Mouse (Mus musculus) heart, embryonic 10.5 days (tissue): Measurements from ENCODE around the gene Tmprss6. TPM values are rescaled to one million over a fixed set of nuclear protein-coding genes. Genes with fewer than 3 reads are reported as not detected.

Experiments
- DNase-seq: peaks from one replicate; pipeline ENCODE4 v3.0.0-alpha.2; 2017; ENCODE audit warnings: low spot score
- H3K27ac ChIP-seq: fragments of 300-500 bp; sonication (generic); 2 replicates; pipeline ENCODE4 v1.5.1; 2016; ENCODE audit warnings: mild to moderate bottlenecking
- H3K27me3 ChIP-seq: fragments of 300-500 bp; sonication (generic); 2 replicates; pipeline ENCODE4 v1.6.1; 2016; ENCODE audit warnings: mild to moderate bottlenecking; ENCODE audit not compliant: poor library complexity, insufficient read depth, severe bottlenecking
- H3K36me3 ChIP-seq: fragments of 300-500 bp; sonication (generic); 2 replicates; pipeline ENCODE4 v1.6.1; 2016; ENCODE audit warnings: mild to moderate bottlenecking, moderate library complexity
- H3K4me1 ChIP-seq: fragments of 300-500 bp; sonication (generic); 2 replicates; pipeline ENCODE4 v1.6.1; 2016; ENCODE audit warnings: mild to moderate bottlenecking
- H3K4me3 ChIP-seq: fragments of 300-500 bp; sonication (generic); 2 replicates; pipeline ENCODE4 v1.5.1; 2016; ENCODE audit warnings: mild to moderate bottlenecking, moderate library complexity
- H3K9me3 ChIP-seq: fragments of 300-500 bp; sonication (generic); 2 replicates; pipeline ENCODE4 v1.6.1; 2016; ENCODE audit warnings: mild to moderate bottlenecking, moderate library complexity
- WGBS: fragments of 180-500 bp; shearing (Covaris S2); methylation state at CpG from one replicate; pipeline ENCODE4 v1.1.7; 2016; 5-methylcytosine and 5-hydroxymethylcytosine counted together
- polyA plus RNA-seq: library from polyadenylated mRNA; unstranded; fragments of >200 nt; fragmentation: Nextera tagmentation; extraction: Ambion mirVana; gene quantifications from 2 replicates; pipeline ENCODE4 v1.2.1, GENCODE M21; 2016

The Tmprss6 gene
- polyA plus RNA-seq, result 0.06 and 1.7 TPM in 2 replicates

DNA sequence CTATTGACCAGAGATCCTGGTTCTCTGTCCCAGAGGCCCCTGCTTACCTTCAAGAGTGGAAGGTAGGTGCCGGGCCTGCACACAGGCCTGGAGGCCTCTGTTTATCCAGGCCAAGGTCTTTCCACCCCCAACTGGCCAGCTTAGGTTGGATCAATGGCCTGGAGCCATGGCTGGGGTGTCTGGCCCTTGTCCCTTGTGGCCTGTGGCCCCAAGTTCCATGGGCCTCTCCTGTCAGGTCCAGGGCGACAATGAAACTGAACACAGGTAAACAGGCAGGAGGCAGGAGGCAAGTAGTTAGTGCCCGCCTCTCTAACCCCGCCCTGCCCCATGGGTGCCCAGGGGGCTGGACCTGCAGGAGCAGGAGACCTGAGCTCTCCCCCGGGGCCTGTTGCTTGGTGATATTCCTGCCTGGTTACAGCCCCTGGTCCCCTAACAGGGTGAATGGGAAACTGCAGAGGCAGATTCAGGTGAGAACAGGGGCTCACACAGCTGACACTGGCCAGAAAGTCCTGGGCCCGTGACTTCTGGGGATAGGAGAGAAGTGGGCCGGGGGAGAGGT, at the start of gene Tmprss6:
TSS of gene Tmprss6 (minus strand) at position 256 of the 559 bp plus-strand sequence.
- H3K9me3 ChIP-seq, result no peaks in the 10 kb centered on the region

DNA sequence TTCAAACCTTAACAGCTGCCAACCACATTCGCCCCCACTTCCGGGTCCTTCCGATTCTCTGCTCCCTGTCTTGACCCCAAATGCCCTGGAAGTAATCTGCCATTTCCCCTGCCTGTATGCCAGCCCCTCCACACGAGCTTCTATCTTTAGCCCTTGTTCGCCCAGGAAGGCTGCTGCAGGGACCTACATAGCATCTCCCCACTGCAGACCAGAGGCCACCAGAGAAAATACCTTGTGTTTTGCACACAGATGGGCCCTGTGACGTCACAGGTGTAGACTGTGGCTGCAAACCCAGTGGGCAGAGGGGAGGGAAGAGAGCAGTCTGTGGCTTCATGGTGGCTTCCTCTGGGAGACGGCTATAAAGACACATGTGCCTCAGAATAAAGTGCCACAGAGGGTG, 49.8 kb upstream of the Tmprss6 start:
- no peak for DNase-seq
- WGBS, result 62% methylated on average over 7 of the region's 7 CpGs

More for the DNA sequence above, at the start of gene Tmprss6:
- peaks cover 17% of the 10 kb centered on the region for H3K4me1 ChIP-seq
- H3K36me3 ChIP-seq, result no peaks in the 10 kb centered on the region
- no peak within 1 kb of the TSS for H3K4me3 ChIP-seq
- no peak for DNase-seq
- peaks cover 2% of the 10 kb centered on the region; the same call in 1 of the 2 replicates for H3K27me3 ChIP-seq
- 76% methylated on average over 7 of the region's 7 CpGs for WGBS
- no peak within 1 kb of the TSS; the same call in 1 of the 2 replicates for H3K27ac ChIP-seq

DNA sequence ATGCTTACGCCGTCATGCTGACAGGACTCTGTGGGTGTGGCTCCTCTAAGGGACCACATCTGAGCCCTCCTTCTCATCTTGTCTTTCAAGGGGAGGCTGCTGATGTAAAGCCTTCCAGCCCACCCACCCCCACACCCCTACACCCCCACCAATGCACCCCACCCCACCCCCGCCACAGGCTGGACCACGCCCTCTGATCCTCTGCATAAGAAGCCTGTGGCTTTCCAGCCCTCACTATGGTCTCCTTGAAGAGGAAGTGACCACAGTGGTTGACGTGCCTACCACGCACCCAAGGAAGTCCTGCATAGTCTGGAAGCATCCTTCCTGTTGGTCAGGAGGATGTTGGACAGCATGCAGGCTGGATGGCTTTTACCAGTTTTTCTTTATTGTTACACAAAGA, 47.3 kb upstream of the Tmprss6 start:
- no peak for DNase-seq
- no peaks in the 10 kb centered on the region for H3K9me3 ChIP-seq
- H3K27ac ChIP-seq, result no peak overlapping the region
- H3K27me3 ChIP-seq, result no peaks in the 10 kb centered on the region
- WGBS, result 75% methylated on average over 6 of the region's 6 CpGs
- no peaks in the 10 kb centered on the region for H3K36me3 ChIP-seq
- H3K4me3 ChIP-seq, result no peak overlapping the region
- peaks cover 22% of the 10 kb centered on the region for H3K4me1 ChIP-seq

More for the DNA sequence above, 49.8 kb upstream of the Tmprss6 start:
- Histone ChIP-seq H3K27ac (peak overlapping the region; percentile 36; the same call in 1 of the 2 replicates), H3K27me3 (no peaks in the 10 kb centered on the region; the same call in 1 of the 2 replicates), H3K9me3 (no peaks in the 10 kb centered on the region), H3K36me3 (no peaks in the 10 kb centered on the region), H3K4me1 (peaks cover 35% of the 10 kb centered on the region), H3K4me3 (no peak overlapping the region)

DNA sequence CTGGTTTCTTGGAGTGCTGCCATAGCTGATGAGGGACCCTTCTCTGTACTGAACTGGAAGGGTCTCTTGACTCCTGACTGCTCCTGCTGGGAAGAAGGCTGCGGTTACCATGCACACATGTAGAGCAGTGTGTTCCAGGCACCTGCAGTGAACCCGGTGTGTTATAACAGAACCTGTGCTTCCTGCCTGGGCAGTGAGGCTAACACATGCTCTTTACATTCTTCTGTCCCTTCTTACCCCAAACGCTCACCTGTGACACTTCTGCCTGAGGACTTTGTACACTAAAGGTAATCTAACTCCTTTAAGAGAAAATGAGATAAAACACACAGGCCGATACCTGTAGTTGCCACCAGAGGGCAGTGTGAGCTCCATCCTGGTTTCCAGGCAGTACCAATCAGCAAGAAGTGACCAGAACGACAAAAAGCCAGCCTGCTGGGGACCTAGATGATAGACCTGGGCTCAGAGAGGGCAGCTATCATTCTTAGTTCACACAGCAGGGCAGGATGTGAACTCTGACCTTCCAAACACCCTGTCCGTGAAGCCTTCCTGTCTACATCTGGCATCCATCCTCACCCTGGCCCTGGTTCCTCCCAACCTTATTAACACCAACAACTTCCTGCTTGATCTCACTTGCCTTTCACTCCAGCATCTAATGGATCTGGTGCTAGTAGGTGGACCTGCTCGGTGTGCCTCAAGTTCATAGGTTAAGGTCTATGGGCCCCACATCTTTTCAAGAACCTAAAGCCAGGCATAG, 46.1 kb upstream of the Tmprss6 start:
- DNase-seq, result peak; percentile 86
- peaks cover 25% of the 10 kb centered on the region for H3K4me1 ChIP-seq
- H3K27me3 ChIP-seq, result no peaks in the 10 kb centered on the region
- H3K27ac ChIP-seq, result peak overlapping the region; percentile 25
- H3K36me3 ChIP-seq, result no peaks in the 10 kb centered on the region
- no peaks in the 10 kb centered on the region for H3K9me3 ChIP-seq
- 30% methylated on average over 7 of the region's 7 CpGs for WGBS
- no peak overlapping the region for H3K4me3 ChIP-seq

DNA sequence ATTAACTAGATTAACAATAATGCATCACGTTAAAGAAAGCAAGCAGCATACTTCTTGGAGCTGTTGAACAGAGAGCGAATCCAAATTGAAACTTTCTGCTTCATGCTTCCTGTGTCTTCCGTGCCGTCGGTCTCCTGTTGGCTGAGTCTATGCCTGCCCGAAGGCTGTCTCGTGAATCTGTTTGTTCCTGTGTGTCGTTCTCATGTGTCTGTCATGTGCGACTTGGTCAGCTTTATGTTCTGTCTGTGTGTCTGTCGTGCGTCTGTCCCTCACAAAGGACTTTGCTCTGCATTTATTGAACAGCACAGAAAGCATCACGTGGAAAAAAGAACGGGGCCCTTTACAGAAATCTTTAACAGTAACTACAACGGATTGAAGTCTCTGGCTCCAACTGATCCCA, 44.6 kb upstream of the Tmprss6 start:
- Histone ChIP-seq H3K36me3 (no peaks in the 10 kb centered on the region), H3K27ac (no peak overlapping the region), H3K27me3 (no peaks in the 10 kb centered on the region), H3K9me3 (no peaks in the 10 kb centered on the region), H3K4me1 (peaks cover 22% of the 10 kb centered on the region), H3K4me3 (no peak overlapping the region)
- 83% methylated on average over 14 of the region's 14 CpGs for WGBS
- DNase-seq, result no peak

DNA sequence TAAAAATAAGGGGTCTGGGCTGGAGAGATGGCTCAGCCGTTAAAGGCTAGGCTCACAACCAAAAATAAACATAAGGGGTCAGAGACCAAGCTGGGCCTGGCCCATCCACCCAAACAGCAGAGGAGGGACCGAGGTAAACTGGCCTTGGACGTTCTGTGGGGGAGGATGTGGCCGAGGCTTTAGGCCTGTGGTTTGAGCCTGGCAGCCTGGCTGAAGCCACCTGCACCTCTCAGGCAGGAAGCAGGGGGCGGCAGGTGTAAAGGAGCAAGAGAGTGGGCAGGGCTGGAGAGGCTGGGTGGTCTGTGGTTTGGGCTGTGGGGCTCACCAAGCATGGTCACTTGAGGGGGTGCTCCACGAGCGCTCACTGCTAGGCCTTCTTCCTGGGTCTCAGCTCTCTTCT, 43.5 kb upstream of the Tmprss6 start:
- WGBS, result 71% methylated on average over 7 of the region's 7 CpGs
- Histone ChIP-seq H3K27ac (no peak overlapping the region), H3K4me1 (peaks cover 18% of the 10 kb centered on the region), H3K9me3 (no peaks in the 10 kb centered on the region), H3K36me3 (no peaks in the 10 kb centered on the region), H3K27me3 (no peaks in the 10 kb centered on the region), H3K4me3 (no peak overlapping the region)
- DNase-seq, result no peak

DNA sequence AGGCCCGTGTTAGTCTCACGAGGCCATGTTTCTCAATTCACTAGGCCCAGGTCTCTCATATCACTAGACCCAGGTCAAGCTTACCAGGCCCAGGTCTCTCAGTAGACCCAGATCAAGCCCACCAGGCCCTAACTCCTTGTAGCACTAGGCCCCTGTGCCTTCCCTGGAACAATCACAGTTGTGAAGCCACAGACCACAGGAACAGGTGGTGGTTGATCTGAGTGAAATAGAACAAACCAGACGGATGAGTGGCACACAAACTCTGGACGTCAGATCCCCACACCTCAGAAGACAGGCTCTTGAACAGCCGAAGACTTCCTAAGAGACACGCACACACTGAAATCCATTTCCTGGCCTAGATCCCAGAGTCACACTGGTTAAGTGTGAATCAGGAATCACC, 42.3 kb upstream of the Tmprss6 start:
- Histone ChIP-seq H3K27ac (no peak overlapping the region), H3K4me3 (no peak overlapping the region), H3K36me3 (no peaks in the 10 kb centered on the region), H3K4me1 (peaks cover 18% of the 10 kb centered on the region), H3K9me3 (no peaks in the 10 kb centered on the region), H3K27me3 (no peaks in the 10 kb centered on the region)
- 85% methylated on average over 6 of the region's 6 CpGs for WGBS
- no peak for DNase-seq

DNA sequence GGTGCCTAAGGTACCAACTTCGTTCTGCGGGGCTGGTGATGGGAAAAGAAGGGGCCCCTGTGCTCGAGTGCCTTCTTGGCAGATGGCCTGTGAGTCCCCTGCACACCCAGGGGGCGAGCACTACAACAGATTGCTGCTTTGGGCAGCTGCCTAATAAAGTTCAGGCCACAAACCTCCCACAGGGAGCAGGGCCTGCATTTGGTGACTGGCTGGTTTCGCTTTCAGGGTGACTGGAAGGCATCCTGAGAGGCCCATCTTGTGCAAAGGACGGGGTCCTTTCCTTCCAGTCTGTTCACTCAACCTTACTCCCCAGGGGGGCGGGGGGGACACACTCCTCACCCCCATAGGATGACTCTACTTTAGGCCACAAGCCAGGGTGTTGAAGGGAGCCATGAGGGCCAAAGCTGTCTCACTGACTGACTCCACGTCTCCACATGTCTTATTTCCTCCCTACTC, 41.7 kb upstream of the Tmprss6 start:
- no peaks in the 10 kb centered on the region for H3K36me3 ChIP-seq
- no peaks in the 10 kb centered on the region for H3K27me3 ChIP-seq
- WGBS, result 70% methylated on average over 8 of the region's 8 CpGs
- no peaks in the 10 kb centered on the region for H3K9me3 ChIP-seq
- H3K4me1 ChIP-seq, result peaks cover 18% of the 10 kb centered on the region
- DNase-seq, result no peak
- H3K27ac ChIP-seq, result peak overlapping the region; percentile 53
- no peak overlapping the region for H3K4me3 ChIP-seq

DNA sequence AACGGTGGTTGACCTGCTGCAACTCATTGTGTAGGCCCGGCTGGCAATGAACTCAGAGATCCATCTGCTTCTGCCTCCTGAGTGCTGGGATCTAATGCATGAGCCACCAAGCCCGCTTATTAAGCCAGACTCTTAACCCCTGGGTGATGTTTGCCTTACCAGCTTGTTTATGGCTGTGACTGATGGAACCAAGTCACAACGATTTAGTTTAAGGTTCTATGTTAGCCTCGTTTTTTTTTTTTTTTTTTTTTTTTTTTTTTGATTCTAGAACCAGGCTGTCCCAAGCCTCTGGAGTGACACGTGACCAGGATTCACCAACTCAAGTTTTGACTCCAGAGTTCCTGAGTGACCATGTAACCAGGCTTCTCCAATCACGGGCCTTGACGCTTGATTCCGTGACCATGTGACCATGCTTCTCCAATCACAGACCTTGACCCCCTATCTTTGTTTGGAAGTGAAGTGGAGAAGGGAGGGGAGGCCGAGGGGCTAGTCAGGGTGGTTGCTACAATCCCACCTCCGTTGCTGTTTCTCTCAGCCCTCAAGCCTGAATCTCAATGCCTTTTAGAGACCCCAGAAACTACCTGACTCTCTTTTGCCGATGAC, 41.0 kb upstream of the Tmprss6 start:
- no peak for DNase-seq
- Histone ChIP-seq H3K27ac (peak overlapping the region; percentile 53), H3K4me1 (peaks cover 11% of the 10 kb centered on the region), H3K27me3 (no peaks in the 10 kb centered on the region), H3K36me3 (no peaks in the 10 kb centered on the region), H3K9me3 (no peaks in the 10 kb centered on the region), H3K4me3 (peak overlapping the region; percentile 22; the same call in 1 of the 2 replicates)
- 45% methylated on average over 12 of the region's 12 CpGs for WGBS

DNA sequence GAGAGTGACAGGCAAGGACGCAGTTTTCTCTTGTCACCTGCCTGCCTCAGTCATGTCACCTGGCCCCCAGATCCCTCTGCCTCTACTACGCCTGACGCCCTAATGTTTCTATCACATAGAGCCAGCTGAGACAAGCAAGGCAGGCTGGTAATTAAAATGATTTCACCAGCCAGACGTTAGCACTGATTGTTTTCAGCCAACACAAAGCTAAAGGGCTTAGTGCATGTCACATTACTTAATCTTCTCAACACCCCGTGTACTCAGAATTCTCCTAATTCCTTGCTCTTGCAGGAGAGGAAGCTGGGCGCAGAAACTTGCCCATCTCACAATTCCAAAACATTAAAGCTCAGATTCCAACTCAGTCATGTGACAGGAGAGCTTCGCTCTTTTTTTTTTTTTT, 40.0 kb upstream of the Tmprss6 start:
- 70% methylated on average over 7 of the region's 7 CpGs for WGBS
- Histone ChIP-seq H3K9me3 (no peaks in the 10 kb centered on the region), H3K27ac (no peak overlapping the region), H3K36me3 (no peaks in the 10 kb centered on the region), H3K4me1 (peaks cover 8% of the 10 kb centered on the region), H3K4me3 (no peak overlapping the region), H3K27me3 (no peaks in the 10 kb centered on the region; the same call in 1 of the 2 replicates)
- DNase-seq, result no peak

DNA sequence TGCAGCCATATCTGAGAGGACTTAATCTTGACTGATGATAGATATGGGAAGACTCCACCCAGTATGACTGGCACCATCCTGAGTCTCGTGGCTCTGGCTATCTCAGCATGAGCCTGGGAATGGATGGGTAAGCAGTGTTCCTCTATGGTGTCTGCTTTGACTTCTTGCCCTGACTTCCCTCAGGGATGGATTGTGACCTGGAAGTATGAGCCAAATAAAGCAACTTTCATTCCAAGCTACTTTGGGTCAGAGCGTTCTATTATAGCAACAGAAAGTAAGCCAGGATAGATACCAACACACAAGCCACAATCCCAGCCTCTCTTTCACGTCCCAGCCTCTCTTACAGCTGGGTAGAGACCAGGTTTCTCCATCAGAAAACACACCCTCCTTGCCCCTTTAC, 37.1 kb upstream of the Tmprss6 start:
- 82% methylated on average over 3 of the region's 3 CpGs for WGBS
- Histone ChIP-seq H3K9me3 (no peaks in the 10 kb centered on the region), H3K4me3 (no peak overlapping the region), H3K36me3 (no peaks in the 10 kb centered on the region), H3K27ac (no peak overlapping the region), H3K4me1 (peaks cover 8% of the 10 kb centered on the region), H3K27me3 (no peaks in the 10 kb centered on the region; the same call in 1 of the 2 replicates)
- DNase-seq, result no peak

DNA sequence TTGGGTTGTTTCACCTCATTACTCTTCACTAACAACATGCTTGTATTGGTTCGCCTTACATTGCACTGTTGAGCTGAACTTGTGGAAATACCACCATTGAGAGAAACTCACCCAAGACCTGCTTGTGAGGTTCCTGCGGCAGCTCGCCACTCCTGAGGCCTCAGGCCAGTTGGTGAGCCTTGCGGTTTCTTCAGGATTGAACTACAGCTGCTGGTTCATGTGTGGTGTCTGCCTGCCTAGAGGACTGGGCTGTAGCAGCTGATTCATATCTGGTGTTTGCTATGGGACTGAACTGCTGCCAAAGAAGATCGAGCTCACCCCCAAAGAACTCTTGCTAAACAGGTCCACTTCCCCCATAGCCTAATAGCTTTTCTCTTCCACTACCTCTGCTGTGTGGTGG, 36.4 kb upstream of the Tmprss6 start:
- no peak for DNase-seq
- H3K27me3 ChIP-seq, result no peaks in the 10 kb centered on the region; the same call in 1 of the 2 replicates

DNA sequence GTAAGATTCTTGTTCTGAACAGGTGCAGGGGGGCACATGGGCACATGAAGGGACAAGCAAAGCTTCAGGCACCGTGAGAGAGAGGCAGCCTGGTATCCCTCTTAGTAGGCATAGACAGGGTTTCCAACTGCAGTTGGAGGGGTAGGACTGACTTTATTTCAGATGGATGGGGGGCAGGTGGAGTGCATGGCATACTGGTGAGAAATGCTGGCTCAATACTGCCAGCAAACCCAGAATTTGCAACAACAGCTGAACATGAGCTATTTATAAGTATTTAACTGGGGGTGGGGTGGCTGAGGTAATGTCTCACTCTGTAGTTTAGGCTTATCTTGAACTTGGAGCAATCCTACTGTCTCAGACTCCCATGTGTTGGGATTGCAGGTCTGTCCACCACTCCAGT, 35.6 kb upstream of the Tmprss6 start:
- 84% methylated on average over 1 of the region's 1 CpGs for WGBS
- H3K27me3 ChIP-seq, result no peaks in the 10 kb centered on the region; the same call in 1 of the 2 replicates

More for the DNA sequence above, 36.4 kb upstream of the Tmprss6 start:
- H3K36me3 ChIP-seq, result no peaks in the 10 kb centered on the region
- H3K9me3 ChIP-seq, result no peaks in the 10 kb centered on the region
- H3K4me3 ChIP-seq, result no peak overlapping the region
- peaks cover 4% of the 10 kb centered on the region for H3K4me1 ChIP-seq
- 92% methylated on average over 5 of the region's 5 CpGs for WGBS
- no peak overlapping the region for H3K27ac ChIP-seq

More for the DNA sequence above, 35.6 kb upstream of the Tmprss6 start:
- Histone ChIP-seq H3K4me3 (no peak overlapping the region), H3K36me3 (no peaks in the 10 kb centered on the region), H3K9me3 (no peaks in the 10 kb centered on the region), H3K27ac (no peak overlapping the region), H3K4me1 (no peaks in the 10 kb centered on the region)
- DNase-seq, result no peak
